Mouse (Mus musculus) kidney, embryonic 16.5 days (tissue): ENCODE data around the gene Nrip1. TPM values are rescaled to one million over a fixed set of nuclear protein-coding genes. Genes with fewer than 3 reads are reported as not detected.

Experiments
- ATAC-seq: fragments of 200-750 bp; cut with Nextera tagmentation; 2 replicates; pipeline ENCODE4 v1.8.0; 2017; ENCODE audit warnings: moderate TSS enrichment; ENCODE audit not compliant: low FRiP score, low TSS enrichment
- H3K27ac ChIP-seq: fragments of 300-500 bp; sonication (generic); 2 replicates; pipeline ENCODE4 v1.5.1; 2014; ENCODE audit warnings: low read length
- H3K27me3 ChIP-seq: fragments of 300-500 bp; sonication (generic); 2 replicates; pipeline ENCODE4 v1.6.1; 2014; ENCODE audit warnings: low read length, control low read depth, mixed read lengths; ENCODE audit not compliant: insufficient read depth
- H3K36me3 ChIP-seq: fragments of 300-500 bp; sonication (generic); 2 replicates; pipeline ENCODE4 v1.6.1; 2014; ENCODE audit warnings: low read length, control low read depth, mixed read lengths; ENCODE audit not compliant: insufficient read depth
- H3K4me1 ChIP-seq: fragments of 300-500 bp; sonication (generic); 2 replicates; pipeline ENCODE4 v1.6.1; 2014; ENCODE audit warnings: low read length, control low read depth, mixed read lengths; ENCODE audit not compliant: insufficient read depth
- H3K4me2 ChIP-seq: fragments of 300-500 bp; sonication (generic); replicated peaks from 2 replicates; pipeline ENCODE4 v1.6.1; 2014; ENCODE audit warnings: low read depth, low read length
- H3K4me3 ChIP-seq: fragments of 300-500 bp; sonication (generic); 2 replicates; pipeline ENCODE4 v1.5.1; 2014; ENCODE audit warnings: mild to moderate bottlenecking, low read length
- H3K9ac ChIP-seq: fragments of 300-500 bp; sonication (generic); replicated peaks from 2 replicates; pipeline ENCODE4 v1.6.1; 2014; ENCODE audit warnings: low read length
- H3K9me3 ChIP-seq: fragments of 300-500 bp; sonication (generic); 2 replicates; pipeline ENCODE4 v1.6.1; 2016; ENCODE audit warnings: low read length, control low read depth
- WGBS: fragments of 180-500 bp; shearing (Covaris S2); extraction: QIAGEN DNeasy Blood & Tissue Kit; methylation state at CpG from one replicate; pipeline ENCODE4 v1.1.7; 2014; 5-methylcytosine and 5-hydroxymethylcytosine counted together
- polyA plus RNA-seq: library from polyadenylated mRNA; unstranded; fragments of >200 nt; fragmentation: Nextera tagmentation; extraction: Ambion mirVana; gene quantifications from 2 replicates; pipeline ENCODE4 v1.2.1, GENCODE M21; 2015

Nrip1 gene
- 49.3 and 57.6 TPM in 2 replicates for polyA plus RNA-seq

DNA sequence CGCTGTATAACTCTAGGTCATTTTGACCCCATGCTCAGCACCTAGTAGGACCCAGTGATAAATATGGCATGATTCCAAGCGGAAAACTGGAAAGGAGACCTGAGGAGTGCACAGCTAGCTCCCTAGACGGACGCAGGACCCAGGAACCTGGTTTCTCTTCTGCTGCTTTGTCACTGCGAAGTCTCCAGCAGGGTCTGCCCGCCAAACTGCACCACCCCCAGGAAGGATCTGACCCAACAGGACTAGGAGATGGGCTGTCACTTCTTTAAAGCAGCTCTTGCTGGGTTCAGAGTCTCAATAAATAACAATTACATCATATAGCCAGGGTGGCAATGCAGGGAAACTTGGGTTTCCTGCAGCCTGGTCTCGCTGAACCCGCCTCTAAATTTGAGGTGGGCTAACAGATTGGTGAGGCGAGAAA lies at the start of gene Nrip1:
Gene Nrip1, minus strand, starts transcription at position 157 of the 421 bp plus-strand sequence.
- peak within 1 kb of the TSS; percentile 97 for H3K27ac ChIP-seq
- no peaks in the 10 kb centered on the region for H3K36me3 ChIP-seq
- under 1% methylated on average over 9 of the region's 9 CpGs for WGBS
- no peaks in the 10 kb centered on the region for H3K9me3 ChIP-seq
- peak within 1 kb of the TSS; percentile 99 for H3K9ac ChIP-seq
- peaks cover 32% of the 10 kb centered on the region for H3K4me1 ChIP-seq
- peak within 1 kb of the TSS; percentile 90 for H3K4me3 ChIP-seq
- ATAC-seq = peak; percentile 53
- no peaks in the 10 kb centered on the region for H3K27me3 ChIP-seq
- peak within 1 kb of the TSS; percentile 78 for H3K4me2 ChIP-seq

DNA sequence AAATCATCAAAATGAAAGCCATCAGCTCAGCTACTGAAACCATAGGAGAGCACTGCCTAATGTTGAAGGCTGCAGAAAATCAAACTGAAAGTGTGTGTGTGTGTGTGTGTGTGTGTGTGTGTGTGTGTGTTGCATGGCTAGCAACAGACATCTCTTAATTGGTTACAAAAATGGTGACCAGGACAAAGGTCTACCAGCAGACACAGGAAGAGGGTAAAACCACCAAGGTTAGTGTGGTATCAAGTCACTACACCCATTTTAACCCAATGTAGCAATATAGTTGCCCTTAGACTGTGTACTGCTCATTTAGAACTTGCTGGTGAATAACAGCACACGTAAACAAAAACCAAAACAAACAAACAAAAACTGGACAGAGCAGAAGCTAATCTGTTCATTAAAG lies 48.9 kb upstream of the Nrip1 start:
- H3K36me3 ChIP-seq = no peaks in the 10 kb centered on the region
- H3K4me2 ChIP-seq = no peak overlapping the region
- no peaks in the 10 kb centered on the region for H3K27me3 ChIP-seq
- ATAC-seq = no peak
- no peaks in the 10 kb centered on the region for H3K9me3 ChIP-seq
- H3K4me3 ChIP-seq = no peak overlapping the region
- H3K4me1 ChIP-seq = no peaks in the 10 kb centered on the region
- no peak overlapping the region for H3K27ac ChIP-seq
- no peak overlapping the region for H3K9ac ChIP-seq
- 86% methylated on average over 1 of the region's 1 CpGs for WGBS

DNA sequence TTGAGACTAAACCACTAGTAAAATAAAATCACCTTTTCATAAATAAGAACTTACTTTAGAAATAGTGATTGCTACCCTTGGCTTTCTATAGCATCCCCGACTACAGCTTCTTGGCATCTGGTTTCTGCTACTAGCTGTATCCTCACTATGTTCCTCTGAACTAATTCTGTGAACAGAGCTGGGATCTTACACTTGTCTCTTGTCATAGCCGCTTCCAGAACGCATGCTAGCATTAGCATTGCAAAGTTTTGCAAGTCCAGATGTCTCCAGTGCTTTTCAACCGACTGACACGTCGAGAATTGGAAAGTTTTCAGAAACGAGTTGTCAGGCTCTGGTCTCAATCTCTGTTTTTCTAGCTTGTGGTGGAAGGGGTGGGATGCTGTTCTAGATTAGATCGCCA lies 46.2 kb upstream of the Nrip1 start:
- no peaks in the 10 kb centered on the region for H3K9me3 ChIP-seq
- H3K4me1 ChIP-seq = no peaks in the 10 kb centered on the region
- no peak overlapping the region for H3K4me2 ChIP-seq
- H3K9ac ChIP-seq = no peak overlapping the region
- H3K36me3 ChIP-seq = no peaks in the 10 kb centered on the region
- no peak overlapping the region for H3K27ac ChIP-seq
- 70% methylated on average over 8 of the region's 8 CpGs for WGBS
- no peak for ATAC-seq
- no peaks in the 10 kb centered on the region for H3K27me3 ChIP-seq
- no peak overlapping the region for H3K4me3 ChIP-seq

DNA sequence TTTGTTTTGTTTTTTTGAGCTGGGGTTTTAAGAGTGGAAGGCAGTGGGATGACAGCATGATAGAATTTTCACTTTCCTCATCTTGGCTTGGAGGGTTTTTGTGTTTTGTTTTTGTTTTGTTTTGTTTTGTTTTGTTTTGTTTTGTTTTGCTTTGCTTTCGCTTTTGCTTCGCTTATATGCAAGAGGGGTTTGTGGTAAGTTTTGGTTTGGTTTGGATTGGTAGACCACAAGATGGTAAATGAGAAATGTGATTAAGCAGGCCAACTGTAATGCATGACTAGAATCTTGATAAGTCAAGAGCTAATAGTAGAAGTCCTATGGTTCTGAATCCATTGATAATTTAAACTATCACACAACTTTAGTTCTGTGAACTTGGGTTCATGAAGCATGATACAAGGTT lies 42.9 kb upstream of the Nrip1 start:
- WGBS = 77% methylated on average over 2 of the region's 2 CpGs
- no peaks in the 10 kb centered on the region for H3K9me3 ChIP-seq

DNA sequence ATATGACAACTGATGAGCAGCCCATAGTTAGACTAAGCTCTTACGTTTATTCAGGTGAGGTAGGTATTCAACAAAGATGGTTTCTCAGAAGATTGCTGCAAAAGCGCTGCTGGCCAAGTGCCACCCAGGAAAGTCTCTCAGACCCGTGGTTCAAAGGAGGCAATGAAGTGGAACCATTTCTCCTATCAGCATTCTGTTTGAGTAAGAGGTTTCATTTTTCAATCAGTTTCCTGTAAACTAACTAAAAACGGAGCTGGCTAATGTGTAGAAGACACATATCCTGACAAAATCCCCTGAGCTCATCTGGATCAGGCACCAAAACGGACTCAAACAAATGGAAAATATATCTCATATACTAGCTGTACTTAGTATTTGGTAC lies 42.4 kb upstream of the Nrip1 start:
- Histone ChIP-seq H3K9me3 (no peaks in the 10 kb centered on the region), H3K27ac (no peak overlapping the region), H3K4me1 (no peaks in the 10 kb centered on the region), H3K27me3 (no peaks in the 10 kb centered on the region), H3K4me3 (no peak overlapping the region), H3K9ac (no peak overlapping the region), H3K4me2 (no peak overlapping the region), H3K36me3 (no peaks in the 10 kb centered on the region)
- no peak for ATAC-seq
- WGBS = 65% methylated on average over 5 of the region's 5 CpGs

More for the DNA sequence above, 42.9 kb upstream of the Nrip1 start:
- Histone ChIP-seq H3K4me2 (no peak overlapping the region), H3K27me3 (no peaks in the 10 kb centered on the region), H3K4me3 (no peak overlapping the region), H3K36me3 (no peaks in the 10 kb centered on the region), H3K27ac (no peak overlapping the region), H3K9ac (no peak overlapping the region), H3K4me1 (no peaks in the 10 kb centered on the region)
- no peak for ATAC-seq

DNA sequence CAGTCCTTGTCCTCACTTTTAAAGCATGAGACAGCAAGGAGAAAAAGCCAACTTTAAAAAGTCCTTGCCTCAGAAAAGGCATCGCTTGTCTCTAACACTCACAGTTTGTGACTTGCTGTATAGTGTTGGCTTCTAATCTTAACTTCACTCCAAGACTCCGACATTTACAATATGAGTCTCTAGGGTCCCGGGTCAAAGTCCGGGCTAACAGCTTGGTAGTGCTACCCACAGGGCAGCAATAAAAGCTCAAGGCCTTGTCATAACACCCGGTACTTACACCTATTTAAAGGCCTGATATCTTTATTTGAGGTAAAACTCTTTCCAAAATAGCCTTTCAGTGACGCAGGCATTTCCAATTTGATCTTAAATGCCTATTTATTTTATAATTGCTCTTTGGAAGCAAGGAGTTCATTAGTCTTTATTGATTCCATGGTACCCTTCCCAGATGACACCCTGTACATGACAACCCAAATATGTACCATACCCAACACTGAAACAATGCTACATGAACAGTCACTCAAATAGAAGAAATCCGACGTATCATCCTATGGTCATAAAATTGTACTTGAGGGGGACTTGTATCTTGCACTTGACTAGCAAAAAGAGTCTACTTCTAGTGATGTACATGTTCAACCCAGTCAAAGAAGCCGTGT lies 41.9 kb upstream of the Nrip1 start:
- H3K36me3 ChIP-seq = no peaks in the 10 kb centered on the region
- no peaks in the 10 kb centered on the region for H3K4me1 ChIP-seq
- H3K27me3 ChIP-seq = no peaks in the 10 kb centered on the region
- H3K27ac ChIP-seq = no peak overlapping the region
- no peak overlapping the region for H3K4me2 ChIP-seq
- no peak for ATAC-seq
- WGBS = 71% methylated on average over 9 of the region's 9 CpGs
- H3K4me3 ChIP-seq = no peak overlapping the region
- no peaks in the 10 kb centered on the region for H3K9me3 ChIP-seq
- no peak overlapping the region for H3K9ac ChIP-seq

DNA sequence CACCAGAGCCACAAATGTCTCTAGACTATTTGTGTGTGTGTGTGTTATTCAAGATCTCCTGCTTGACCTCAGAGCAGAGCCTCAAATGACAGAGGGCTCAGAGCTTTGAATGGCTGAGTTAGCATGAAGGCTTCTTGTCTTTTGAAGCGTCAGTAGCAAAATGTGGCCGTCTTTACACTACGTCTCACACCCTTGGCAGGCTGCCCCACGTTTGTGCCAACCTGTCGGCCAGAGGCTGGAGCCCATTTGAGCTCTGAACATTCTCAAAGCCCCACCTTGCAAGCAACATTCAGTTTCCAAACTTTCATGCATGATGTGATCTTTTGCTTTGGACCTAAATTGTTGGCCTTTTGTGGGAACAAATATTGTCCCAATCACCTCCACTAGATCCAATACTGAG lies 40.9 kb upstream of the Nrip1 start:
- Histone ChIP-seq H3K36me3 (no peaks in the 10 kb centered on the region), H3K27ac (no peak overlapping the region), H3K4me3 (no peak overlapping the region), H3K9me3 (no peaks in the 10 kb centered on the region), H3K27me3 (no peaks in the 10 kb centered on the region), H3K4me1 (no peaks in the 10 kb centered on the region), H3K9ac (no peak overlapping the region), H3K4me2 (no peak overlapping the region)
- ATAC-seq = no peak
- 61% methylated on average over 5 of the region's 5 CpGs for WGBS

DNA sequence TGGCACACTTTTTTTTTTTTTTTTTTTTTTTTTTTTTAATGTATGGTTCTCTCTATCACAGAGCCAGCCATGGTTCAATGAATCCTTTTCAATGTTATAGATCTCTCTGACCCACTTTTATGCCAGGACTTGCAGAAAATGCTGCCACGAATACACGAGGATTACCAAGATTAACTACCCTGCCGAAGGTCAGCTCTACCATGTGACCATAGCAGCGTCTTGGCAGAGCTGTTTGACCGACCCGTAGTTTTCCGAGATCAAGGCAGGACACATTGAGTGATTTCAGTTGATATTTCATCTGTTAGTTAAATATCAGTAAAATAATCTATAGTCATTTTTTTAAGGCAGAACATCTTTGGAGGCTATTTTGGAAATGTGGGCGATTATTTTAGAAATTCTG lies 40.0 kb upstream of the Nrip1 start:
- no peaks in the 10 kb centered on the region for H3K9me3 ChIP-seq
- H3K4me1 ChIP-seq = no peaks in the 10 kb centered on the region
- no peaks in the 10 kb centered on the region for H3K27me3 ChIP-seq
- ATAC-seq = no peak
- no peak overlapping the region for H3K4me3 ChIP-seq
- 87% methylated on average over 8 of the region's 8 CpGs for WGBS
- H3K36me3 ChIP-seq = no peaks in the 10 kb centered on the region
- H3K27ac ChIP-seq = no peak overlapping the region
- H3K9ac ChIP-seq = no peak overlapping the region
- H3K4me2 ChIP-seq = no peak overlapping the region

DNA sequence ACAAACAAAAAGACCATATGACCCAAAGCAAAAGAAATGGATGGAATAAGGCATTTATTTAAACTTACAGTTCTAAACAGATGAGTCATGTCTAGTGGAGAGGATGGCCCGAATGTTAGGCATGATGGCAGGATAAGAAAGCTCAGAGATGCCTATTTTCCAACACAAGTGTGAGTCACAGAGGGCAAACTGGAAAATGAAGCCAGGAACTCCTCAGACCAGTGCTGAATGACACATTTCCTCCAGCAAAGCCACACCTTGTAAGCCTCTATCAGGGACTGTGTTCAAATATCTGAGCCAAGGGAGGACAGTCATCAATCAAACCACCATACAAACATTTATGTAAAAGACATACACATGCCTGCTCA lies 35.7 kb upstream of the Nrip1 start:
- 74% methylated on average over 1 of the region's 1 CpGs for WGBS
- peaks cover 14% of the 10 kb centered on the region for H3K4me1 ChIP-seq
- H3K9ac ChIP-seq = no peak overlapping the region
- ATAC-seq = no peak
- no peaks in the 10 kb centered on the region for H3K27me3 ChIP-seq
- no peak overlapping the region for H3K27ac ChIP-seq
- H3K4me2 ChIP-seq = no peak overlapping the region
- no peaks in the 10 kb centered on the region for H3K36me3 ChIP-seq
- H3K9me3 ChIP-seq = no peaks in the 10 kb centered on the region
- H3K4me3 ChIP-seq = no peak overlapping the region

DNA sequence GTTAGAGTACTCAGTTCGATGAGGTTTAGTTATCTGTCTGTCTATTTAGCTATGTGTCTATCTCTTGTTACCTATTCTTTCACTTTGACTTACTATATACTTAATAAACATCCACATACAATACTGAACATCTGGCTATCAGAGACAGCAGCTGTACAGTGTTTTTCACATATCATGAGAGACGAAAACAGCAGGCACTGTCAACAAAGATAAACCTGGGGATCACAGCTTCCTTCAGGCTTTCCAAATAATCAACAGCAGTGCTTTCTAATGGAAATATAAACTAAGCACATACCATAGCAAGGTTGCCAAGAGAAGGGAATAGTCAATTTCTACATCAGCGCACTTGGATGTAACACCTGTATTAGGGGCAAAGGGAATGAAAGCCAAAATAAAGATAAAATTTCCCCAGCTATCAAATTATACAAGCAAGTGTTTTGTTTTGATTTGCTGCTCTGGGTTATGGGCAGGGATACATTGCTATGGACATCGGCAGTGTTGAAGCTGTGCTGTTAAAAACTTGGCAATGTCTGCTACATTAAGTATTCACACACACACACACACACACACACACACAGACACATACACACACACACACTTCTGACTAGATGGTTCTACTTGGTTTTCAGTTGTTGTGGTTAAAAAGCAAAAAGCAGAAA lies 35.2 kb upstream of the Nrip1 start:
- 81% methylated on average over 4 of the region's 4 CpGs for WGBS
- Histone ChIP-seq H3K36me3 (no peaks in the 10 kb centered on the region), H3K9ac (no peak overlapping the region), H3K27ac (no peak overlapping the region), H3K4me2 (no peak overlapping the region), H3K4me3 (no peak overlapping the region), H3K4me1 (peaks cover 14% of the 10 kb centered on the region), H3K9me3 (no peaks in the 10 kb centered on the region), H3K27me3 (no peaks in the 10 kb centered on the region)
- no peak for ATAC-seq
